Mouse (Mus musculus): Measurements from ENCODE around the gene Sfxn5.

Sfxn5 gene

DNA sequence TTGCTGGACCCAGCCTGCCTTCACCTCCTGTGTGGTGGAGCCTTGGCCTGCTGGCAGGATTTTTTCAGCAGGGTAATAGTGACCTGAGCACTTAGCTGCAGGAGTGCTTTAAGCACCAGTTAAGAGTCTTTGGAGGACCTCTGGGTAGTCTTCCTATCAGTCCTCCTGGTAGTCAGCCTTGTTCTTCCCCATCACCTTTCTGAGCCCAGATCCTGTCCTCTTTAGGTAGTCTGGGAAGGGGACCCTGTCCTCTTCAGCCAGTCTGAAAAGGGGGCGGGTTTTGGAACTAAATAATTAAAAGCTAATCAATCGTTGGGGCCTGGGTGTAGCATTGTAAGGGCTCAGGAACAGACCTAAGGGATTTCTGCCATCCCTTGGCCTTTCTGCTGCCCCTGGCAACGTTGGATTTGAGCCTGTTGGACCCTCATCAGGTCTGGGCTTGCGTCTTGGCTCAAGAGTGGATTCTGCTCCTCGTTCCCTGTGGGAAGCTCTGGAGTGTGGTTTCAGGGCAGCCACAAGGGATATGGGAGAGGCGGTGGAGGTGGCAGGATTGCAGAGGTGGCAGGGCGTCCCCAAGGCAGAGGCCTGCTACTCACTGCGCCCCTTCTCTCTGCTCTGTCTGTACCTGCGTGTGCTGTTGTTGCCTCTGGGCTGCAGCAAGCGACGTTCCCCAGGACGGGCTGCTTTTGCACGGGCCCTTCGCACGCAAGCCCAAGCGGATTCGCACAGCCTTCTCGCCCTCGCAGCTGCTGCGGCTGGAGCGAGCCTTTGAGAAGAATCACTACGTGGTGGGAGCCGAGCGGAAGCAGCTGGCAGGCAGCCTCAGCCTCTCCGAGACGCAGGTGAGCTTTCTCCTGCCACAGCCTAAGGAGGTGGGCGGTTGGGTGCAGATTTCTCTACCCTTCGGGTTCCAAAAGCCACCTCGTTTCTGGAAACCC is 139.6 kb downstream of the Sfxn5 start:
- no peak for DNase-seq (ENCODE audit: low read depth, low spot score)

DNA sequence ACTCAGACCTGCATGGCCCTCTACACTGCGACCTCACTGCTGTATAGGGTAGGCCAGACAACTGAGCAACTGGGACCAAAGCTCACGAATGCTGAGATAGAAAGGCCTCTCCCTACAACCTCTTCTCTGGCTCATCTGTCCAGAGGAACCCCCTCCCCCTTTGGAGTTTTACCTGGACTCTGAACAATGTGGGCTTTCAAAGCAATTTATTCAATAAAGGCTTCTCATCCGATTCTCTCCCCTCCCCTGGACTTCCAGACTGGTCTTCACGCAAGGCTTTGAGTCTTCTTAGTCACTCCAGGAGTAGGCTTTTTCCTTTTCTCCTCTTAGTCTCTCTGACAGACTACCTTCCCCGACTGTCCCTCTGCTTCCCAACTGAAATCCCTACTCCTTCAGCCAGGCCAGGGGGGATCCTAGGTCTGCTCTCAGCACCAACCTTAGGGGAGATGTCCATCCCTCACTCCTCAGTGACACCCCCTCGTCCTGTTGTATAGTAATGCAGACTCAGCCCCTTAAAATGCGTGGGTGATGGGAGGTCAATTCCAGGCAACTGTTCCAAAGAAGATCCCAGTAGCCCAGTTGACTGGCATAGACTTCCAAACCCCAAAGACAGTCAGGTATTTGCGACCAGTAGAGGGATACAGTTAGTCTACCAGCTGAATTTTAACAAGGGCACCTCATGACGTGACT is 141.3 kb downstream of the Sfxn5 start:
- DNase-seq (ENCODE audit: low read depth, low spot score), result no peak

DNA sequence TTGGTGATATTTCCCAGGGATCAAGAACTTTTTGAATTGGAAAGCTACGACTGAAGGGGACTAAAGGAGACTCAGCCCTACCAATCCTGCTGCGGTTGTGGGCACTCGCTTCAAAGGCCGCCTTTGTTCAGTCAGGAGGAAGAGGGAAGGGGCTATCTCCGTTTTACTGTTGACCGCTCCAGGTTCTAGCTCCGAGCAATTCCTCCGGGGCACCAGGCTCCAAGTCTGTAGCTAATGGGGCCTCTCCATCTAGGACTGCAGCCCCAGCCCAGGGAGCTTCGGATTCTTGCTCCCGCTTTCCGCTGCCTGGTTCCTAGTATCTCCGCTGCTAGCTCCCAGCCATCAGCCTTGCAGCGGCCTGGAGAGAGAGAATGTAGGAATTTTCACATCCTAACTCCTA is 142.6 kb downstream of the Sfxn5 start:
- no peak for DNase-seq (ENCODE audit: low read depth, low spot score)

DNA sequence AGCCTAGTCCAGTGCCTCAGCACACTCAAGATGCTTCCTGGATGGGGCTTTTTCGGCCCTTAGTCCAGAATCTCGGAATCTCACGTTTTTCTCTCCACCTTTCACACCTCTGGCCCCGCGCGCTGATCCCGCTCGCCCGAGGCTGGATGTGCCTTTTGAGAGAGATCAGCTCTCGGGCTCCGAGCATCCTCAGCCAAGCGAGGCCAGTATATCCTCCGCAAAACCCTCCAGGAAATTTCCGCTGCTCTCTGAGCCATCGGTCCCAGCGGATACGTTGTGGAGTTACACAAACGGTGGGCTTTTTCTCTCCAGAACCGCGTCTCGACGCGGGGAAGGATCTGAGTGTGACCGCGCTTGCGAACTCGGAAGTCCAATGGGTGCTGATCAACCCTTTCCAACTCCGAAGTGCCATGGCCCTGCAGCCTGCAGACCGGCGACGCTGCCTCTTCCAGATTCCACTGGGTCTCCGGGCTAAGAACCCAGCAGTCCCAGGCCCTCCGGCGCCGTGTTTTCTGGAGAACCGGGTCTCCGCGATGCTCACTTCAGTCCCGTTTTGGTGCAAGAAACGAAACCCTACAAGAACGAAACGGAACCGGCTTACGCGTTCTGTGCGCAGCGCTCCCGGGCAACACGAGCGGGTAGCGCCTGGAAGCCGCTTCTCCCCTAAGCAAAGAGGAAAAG is 143.2 kb downstream of the Sfxn5 start:
- DNase-seq (ENCODE audit: low read depth, low spot score), result no peak

DNA sequence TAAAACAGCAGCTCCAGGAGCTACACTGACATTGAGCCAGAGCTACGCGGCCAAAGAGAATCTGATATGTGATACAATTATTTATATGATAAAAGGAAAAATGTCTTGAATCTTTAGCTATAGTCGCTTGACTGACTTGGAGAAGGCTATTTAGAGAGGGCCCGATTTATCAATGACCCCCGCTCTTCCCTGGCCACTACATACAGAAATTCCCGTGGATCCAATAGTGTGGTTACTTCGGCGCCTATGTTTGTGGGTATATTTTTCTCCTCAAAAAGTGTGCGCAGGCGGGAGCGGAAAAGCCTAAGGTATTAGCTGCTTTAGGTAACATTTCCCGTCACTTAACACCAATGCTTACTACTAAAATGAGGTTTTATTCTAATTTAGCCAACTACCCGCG is 143.9 kb downstream of the Sfxn5 start:
- no peak for DNase-seq (ENCODE audit: low read depth, low spot score)

GRCm38 (mm10) chr6:85188256-85189110 is 144.7 kb downstream of the Sfxn5 start:
- no peak for DNase-seq (ENCODE audit: low read depth, low spot score)

GRCm38 (mm10) chr6:85187340-85188211 is 145.6 kb downstream of the Sfxn5 start, which contains the start of gene Emx1:
Emx1 (plus strand) TSS chr6:85187438.
- DNase-seq (ENCODE audit: low read depth, low spot score), result no peak

- DNase-seq (ENCODE audit: low read depth, low spot score), result no peak
These were observed 146.5 kb downstream of the Sfxn5 start for GRCm38 (mm10) chr6:85186744-85187059.

DNA sequence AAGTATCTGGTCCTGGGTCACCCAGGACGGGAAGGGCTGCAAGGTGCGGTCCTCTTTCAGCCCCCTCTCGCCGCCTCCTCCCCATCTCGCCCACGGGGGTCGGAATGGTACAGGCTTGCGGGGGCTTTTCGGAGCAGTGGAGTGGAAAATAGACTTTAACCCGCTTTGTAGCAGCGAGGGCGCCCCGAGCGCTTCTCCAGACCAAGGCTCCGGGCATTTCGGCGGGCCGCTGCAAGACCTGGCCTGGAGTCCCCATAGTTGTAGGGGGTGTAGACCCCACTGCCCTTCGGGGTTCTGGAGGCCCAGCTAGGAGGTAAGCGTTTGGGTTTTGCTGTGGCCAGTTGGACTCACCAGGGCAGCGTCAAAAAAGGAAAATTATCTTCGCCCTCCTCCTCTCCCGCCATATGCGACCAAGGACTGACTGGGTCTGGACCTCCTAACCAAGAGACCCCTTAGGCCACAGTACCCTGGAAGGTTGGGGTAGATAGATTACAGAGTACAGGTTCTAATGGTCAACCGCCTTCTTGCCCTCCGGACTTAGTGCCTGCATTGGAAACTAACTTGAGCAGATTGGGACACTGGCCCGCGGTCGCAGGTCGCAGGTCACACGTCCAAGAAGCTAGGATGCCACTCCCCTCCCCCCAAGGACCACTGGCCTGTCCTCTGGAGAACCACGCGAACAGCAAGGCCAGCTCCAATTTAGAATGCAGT is 147.0 kb downstream of the Sfxn5 start:
- no peak for DNase-seq (ENCODE audit: low read depth, low spot score)

DNA sequence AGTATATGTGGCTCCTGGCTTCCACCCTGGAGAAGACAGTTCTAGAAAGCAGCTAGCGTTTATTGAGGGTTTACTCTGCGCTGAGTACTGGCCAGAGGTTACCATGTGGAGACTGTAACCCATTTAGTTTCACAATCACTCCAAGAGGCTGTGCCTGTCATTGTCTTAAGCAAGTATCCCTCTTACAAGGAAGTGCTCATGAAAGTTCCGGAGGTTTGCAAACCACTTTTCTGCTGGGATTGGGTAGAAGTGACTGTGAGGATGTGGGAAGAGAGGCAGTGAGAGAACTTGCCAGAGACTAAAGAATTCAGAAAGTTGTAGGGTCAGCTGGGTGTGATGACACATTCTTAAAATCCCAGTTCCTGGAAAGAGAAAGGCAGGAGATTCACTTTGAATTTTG is 149.3 kb downstream of the Sfxn5 start:
- DNase-seq (ENCODE audit: low read depth, low spot score), result no peak

DNA sequence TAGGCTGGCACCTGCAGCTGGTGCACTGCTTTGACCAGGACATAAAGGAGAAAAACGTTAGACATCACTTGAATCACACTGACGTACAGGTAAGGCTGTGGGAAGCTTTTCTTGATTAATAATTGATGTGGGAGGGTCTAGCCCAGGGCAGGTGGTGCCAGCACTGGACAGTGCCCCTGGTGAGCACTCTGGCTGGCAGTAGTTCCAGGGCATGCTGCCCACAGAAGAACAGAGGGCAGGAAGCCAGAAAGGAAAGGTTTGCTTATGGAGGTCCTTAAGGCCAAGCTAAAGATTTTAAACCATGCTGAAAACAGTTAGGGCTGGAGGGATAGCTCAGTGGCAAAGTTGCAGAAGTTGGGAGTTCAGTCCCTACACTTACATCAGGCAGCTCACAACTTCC is 153.2 kb downstream of the Sfxn5 start:
- no peak for DNase-seq (ENCODE audit: low read depth, low spot score)

DNA sequence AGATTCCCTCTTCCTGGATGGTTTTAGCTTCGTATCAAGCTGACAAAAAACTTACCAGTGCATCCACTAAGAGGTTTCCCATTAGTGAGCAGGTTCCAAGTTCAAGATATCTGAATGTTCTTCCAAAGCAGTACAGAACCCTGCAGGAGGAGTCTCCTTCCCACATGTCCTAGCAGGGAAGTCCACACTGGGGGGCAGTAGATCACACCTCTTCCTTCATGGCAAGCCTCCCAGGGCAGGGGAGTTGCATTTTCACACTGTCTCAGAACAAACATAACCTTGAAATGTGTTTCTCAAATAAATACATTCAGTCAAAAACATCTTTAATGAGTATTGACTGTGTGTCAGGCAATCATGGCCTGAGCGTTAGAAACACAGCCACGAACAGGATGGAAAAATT is 153.7 kb downstream of the Sfxn5 start:
- no peak for DNase-seq (ENCODE audit: low read depth, low spot score)

GRCm38 (mm10) chr6:85165440-85165921 is 167.7 kb downstream of the Sfxn5 start:
- DNase-seq (ENCODE audit: low read depth, low spot score), result no peak
